Mouse (Mus musculus): ENCODE results near the gene Rgs5. TPM values are rescaled to one million over a fixed set of nuclear protein-coding genes. Genes with fewer than 3 reads are reported as not detected.

Gene Rgs5
- polyA plus RNA-seq, 1 experiment from 2014 or later = 15.4 TPM

DNA sequence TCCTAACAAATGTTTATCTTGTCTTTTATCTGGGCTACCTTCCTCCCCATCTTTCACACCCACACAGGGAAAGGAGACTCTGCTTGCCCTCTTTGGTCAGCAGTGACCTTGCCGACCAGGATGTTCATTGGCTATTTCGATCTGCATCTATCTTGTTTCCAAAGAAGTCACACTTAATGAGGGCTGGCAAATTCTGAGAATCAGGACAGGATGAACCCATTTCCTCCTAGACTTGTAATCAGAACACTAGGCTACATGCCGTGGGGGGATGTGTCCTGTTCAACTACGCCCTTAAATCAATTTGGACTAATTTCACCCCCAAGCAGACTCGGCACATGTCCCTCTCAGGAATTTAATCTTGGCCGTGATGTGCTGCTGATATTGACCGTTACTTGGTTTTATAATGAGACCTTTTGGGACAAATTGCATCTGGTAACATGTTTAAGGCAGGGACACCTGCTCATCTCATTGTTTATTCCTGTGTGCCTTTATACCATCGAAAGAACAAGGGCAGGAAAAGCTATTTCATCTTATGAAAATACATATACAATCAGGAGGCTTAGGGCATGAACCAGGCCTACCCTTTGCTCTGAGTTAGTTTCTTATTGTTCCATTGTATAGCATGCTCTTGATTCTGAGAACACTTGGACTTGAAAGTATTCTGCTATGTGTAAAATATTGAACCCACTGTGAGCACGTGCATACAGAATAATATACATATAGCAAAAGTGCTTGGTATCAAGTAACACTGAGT, 25.3 kb downstream of the Rgs5 start:
- Histone ChIP-seq H3K4me1 (replicated peaks) (no peaks in the 10 kb centered on the region), H3K9me3 (no peaks in the 10 kb centered on the region), H3K36me3 (no peaks in the 10 kb centered on the region), H3K4me2 (no peak overlapping the region), H3K9ac (no peak overlapping the region), H3K27me3 (no peaks in the 10 kb centered on the region), H3K27ac (replicated peaks) (no peak overlapping the region), H3K4me3 (no peak overlapping the region)
- WGBS = 77% methylated on average over 9 of the region's 9 CpGs
- ATAC-seq (ENCODE audit: low FRiP score, low read depth) = no peak

DNA sequence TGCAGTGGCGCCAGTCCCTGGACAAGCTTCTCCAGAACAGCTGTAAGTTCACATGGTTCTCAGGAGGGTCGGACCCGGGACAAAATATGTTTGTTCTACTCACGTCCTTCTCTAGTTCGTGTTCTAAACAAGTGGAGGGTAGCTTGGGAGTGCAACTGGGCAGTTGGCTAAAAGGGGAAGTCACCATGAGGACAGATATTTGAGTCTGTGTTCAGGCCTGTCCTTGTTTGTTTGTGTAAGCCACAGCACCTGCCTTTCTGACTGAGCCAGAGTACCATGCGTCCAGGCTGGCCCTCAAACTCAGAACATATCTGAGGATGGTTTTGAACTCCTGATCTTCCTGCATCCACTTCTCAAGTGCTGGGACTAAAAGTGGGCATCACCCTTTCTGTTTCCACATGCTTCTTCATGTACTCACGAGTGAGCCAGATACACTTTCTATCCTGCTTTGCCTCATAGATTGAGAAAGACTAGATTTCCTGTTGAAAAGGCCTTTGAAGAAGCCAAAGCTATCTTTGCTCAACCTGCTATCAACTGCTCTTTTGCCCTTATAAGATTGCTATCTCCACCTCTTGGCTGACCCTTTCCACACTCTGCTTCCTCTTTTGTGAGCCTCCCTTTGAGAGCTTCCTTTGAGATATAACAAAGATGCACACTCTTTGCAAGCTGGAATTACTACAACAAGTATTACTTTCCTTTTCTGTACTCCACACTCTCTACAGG, 27.6 kb downstream of the Rgs5 start:
- H3K4me1 ChIP-seq (replicated peaks) = no peaks in the 10 kb centered on the region
- no peaks in the 10 kb centered on the region for H3K36me3 ChIP-seq
- H3K4me2 ChIP-seq = no peak overlapping the region
- no peaks in the 10 kb centered on the region for H3K27me3 ChIP-seq
- WGBS = 89% methylated on average over 7 of the region's 7 CpGs
- H3K9me3 ChIP-seq = no peaks in the 10 kb centered on the region
- H3K9ac ChIP-seq = no peak overlapping the region
- no peak for ATAC-seq (ENCODE audit: low FRiP score, low read depth)
- no peak overlapping the region for H3K27ac ChIP-seq (replicated peaks)
- H3K4me3 ChIP-seq = no peak overlapping the region

DNA sequence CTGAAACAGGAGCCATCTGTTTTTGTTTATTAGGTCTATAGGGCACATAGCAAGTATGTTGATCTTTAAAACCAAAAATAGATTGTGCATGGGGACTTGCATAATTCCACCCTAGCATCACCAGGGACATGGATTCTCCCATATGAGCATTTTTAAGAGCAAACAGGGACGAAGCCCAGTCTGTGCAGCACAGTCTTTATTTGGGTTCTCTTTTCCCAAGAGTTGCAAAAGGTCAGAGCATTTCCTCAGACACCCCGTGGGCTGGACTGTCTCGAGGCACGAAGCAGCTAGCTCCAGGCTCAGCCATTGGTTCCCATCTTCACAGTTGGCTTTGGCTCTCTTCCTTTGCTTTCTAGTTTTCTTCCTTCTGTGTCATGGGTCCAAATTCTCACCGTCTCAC, 30.0 kb downstream of the Rgs5 start:
- no peak overlapping the region for H3K4me2 ChIP-seq
- ATAC-seq (ENCODE audit: low FRiP score, low read depth) = no peak
- no peaks in the 10 kb centered on the region for H3K4me1 ChIP-seq (replicated peaks)
- H3K27me3 ChIP-seq = no peaks in the 10 kb centered on the region
- no peak overlapping the region for H3K27ac ChIP-seq (replicated peaks)
- WGBS = 79% methylated on average over 5 of the region's 5 CpGs
- no peak overlapping the region for H3K9ac ChIP-seq
- H3K4me3 ChIP-seq = no peak overlapping the region
- no peaks in the 10 kb centered on the region for H3K36me3 ChIP-seq
- H3K9me3 ChIP-seq = no peaks in the 10 kb centered on the region

DNA sequence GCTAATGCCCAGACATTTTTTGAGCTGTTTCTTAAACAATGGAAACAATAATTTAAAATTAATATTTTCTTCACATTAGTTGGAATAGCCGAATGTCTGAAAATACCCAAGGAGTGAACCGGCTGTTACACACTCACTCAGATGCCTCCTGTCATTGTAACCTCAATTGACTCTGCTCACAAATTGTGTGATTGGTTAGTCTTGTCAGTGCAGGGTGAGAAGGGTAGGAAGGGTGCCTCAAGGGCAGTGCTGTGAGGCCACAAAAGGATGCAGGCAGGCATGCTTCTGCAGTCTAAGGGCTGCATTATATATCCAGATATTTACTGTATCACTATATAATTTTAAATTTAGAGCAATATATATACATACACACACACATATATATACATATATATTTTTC, 37.7 kb downstream of the Rgs5 start:
- H3K36me3 ChIP-seq = no peaks in the 10 kb centered on the region
- H3K4me2 ChIP-seq = no peak overlapping the region
- H3K4me1 ChIP-seq (replicated peaks) = no peaks in the 10 kb centered on the region
- no peak overlapping the region for H3K27ac ChIP-seq (replicated peaks)
- WGBS = 42% methylated on average over 2 of the region's 2 CpGs
- no peaks in the 10 kb centered on the region for H3K9me3 ChIP-seq
- no peaks in the 10 kb centered on the region for H3K27me3 ChIP-seq
- no peak for ATAC-seq (ENCODE audit: low FRiP score, low read depth)
- H3K4me3 ChIP-seq = no peak overlapping the region
- H3K9ac ChIP-seq = no peak overlapping the region

GRCm38 (mm10) chr1:169693537-169693936, 38.2 kb downstream of the Rgs5 start:
- H3K36me3 ChIP-seq = no peaks in the 10 kb centered on the region
- H3K9me3 ChIP-seq = no peaks in the 10 kb centered on the region
- 57% methylated on average over 3 of the region's 3 CpGs for WGBS
- H3K27me3 ChIP-seq = no peaks in the 10 kb centered on the region
- no peak for ATAC-seq (ENCODE audit: low FRiP score, low read depth)
- no peak overlapping the region for H3K27ac ChIP-seq (replicated peaks)
- no peak overlapping the region for H3K4me3 ChIP-seq
- H3K9ac ChIP-seq = no peak overlapping the region
- no peaks in the 10 kb centered on the region for H3K4me1 ChIP-seq (replicated peaks)
- no peak overlapping the region for H3K4me2 ChIP-seq

GRCm38 (mm10) chr1:169695356-169695755, 40.1 kb downstream of the Rgs5 start:
- WGBS = 93% methylated on average over 3 of the region's 3 CpGs
- H3K4me1 ChIP-seq (replicated peaks) = no peaks in the 10 kb centered on the region
- no peak overlapping the region for H3K4me3 ChIP-seq
- ATAC-seq (ENCODE audit: low FRiP score, low read depth) = no peak
- no peaks in the 10 kb centered on the region for H3K36me3 ChIP-seq
- no peak overlapping the region for H3K27ac ChIP-seq (replicated peaks)
- H3K27me3 ChIP-seq = no peaks in the 10 kb centered on the region
- no peak overlapping the region for H3K4me2 ChIP-seq
- no peak overlapping the region for H3K9ac ChIP-seq
- no peaks in the 10 kb centered on the region for H3K9me3 ChIP-seq

DNA sequence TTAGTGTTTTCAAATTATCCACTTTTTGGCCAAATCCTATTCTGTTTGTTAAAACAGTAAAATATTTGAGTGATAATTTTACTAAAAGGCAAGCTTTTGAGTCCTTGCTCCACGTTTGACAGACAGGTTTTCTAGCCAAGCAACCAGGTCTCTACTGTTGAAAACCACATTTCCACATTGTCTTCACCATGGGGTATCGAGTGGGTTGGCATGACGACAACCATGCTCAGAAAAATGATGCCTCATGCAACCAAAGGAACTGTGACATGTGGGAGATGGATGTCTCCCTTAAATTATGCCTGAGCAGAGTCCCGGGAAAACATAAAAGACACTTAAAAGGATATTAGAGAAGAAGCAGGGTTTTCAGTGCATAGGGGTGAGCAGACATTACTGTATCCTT, 41.9 kb downstream of the Rgs5 start:
- WGBS = 50% methylated on average over 4 of the region's 4 CpGs
- Histone ChIP-seq H3K36me3 (no peaks in the 10 kb centered on the region), H3K4me1 (replicated peaks) (no peaks in the 10 kb centered on the region), H3K9me3 (no peaks in the 10 kb centered on the region), H3K4me2 (no peak overlapping the region), H3K9ac (no peak overlapping the region), H3K4me3 (no peak overlapping the region), H3K27ac (replicated peaks) (no peak overlapping the region), H3K27me3 (no peaks in the 10 kb centered on the region)
- ATAC-seq (ENCODE audit: low FRiP score, low read depth) = no peak

DNA sequence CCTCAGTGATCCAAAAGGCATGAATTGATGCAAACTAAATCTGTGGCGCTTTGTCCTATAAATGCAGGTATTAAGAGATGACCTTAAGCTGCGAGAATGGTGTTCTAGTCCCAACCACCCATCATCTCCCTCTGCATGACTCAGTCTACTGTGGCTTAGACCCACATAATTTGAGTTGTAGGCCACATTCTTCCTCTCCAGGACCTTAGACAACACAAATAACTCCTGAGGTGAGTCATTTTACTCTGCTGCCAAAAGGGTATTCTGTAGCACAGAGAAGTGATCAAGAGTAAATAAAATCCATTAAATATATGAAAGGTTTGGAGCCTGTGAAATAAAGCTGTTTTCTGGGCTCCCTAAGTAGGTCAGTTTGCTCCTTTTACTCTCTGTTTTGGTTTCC, 43.9 kb downstream of the Rgs5 start:
- no peaks in the 10 kb centered on the region for H3K9me3 ChIP-seq
- H3K4me1 ChIP-seq (replicated peaks) = no peaks in the 10 kb centered on the region
- H3K36me3 ChIP-seq = no peaks in the 10 kb centered on the region
- ATAC-seq (ENCODE audit: low FRiP score, low read depth) = no peak
- no peak overlapping the region for H3K4me3 ChIP-seq
- 98% methylated on average over 2 of the region's 2 CpGs for WGBS
- no peak overlapping the region for H3K9ac ChIP-seq
- H3K4me2 ChIP-seq = no peak overlapping the region
- no peak overlapping the region for H3K27ac ChIP-seq (replicated peaks)
- no peaks in the 10 kb centered on the region for H3K27me3 ChIP-seq

DNA sequence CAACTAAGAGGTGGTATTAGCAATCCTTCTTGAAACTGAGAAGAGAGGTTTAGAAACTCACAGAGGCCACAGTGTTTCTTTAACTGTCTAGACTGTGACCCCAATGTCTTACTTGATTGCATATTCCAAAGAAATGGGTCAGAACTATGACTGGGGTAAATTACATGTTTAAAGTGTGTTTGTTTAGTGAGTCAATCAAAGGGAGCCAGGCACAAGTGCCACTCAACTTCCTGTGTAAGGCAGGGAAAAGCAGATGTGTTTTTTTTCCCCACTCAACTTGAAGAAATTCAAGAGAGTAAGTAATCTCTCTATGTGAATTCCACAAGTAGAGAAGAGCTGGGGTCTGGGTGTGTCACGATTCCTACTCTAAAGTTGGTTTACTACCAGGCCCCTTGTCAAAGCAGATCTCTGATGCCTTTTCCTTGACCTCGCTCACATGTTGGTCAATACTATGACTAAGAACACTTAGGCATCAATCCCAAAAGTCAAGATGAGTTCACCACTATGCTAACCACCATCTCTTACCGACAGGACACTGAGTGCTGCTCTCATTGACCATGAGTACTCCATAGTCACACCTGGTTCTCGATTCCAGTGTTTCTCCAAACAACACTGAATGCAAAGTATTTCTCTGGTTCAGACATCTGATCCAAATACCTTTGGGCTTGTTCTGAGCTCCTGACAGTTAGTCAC, 49.2 kb downstream of the Rgs5 start:
- Histone ChIP-seq H3K27ac (replicated peaks) (no peak overlapping the region), H3K4me3 (no peak overlapping the region), H3K27me3 (no peaks in the 10 kb centered on the region), H3K4me2 (no peak overlapping the region), H3K9ac (no peak overlapping the region), H3K4me1 (replicated peaks) (no peaks in the 10 kb centered on the region), H3K9me3 (no peaks in the 10 kb centered on the region), H3K36me3 (no peaks in the 10 kb centered on the region)
- ATAC-seq (ENCODE audit: low FRiP score, low read depth) = no peak
- 95% methylated on average over 4 of the region's 4 CpGs for WGBS

DNA sequence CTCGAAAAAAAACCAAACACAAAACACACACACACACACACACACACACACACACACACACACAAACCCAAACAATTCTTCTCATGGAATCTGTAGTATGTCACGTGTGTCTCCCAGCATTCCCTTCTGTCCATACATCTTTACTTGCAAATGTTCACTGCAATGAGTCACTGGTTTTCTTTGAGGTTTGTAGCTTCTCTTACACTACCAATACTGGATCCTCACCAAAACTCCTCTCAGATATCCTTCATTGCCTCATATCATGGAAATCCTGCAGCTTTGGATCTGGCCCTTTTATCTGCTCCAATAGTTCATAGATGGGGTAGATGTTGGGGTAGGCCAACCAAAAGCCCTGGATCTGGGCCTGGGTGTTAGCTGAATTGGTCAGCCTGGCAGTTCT, 66.5 kb downstream of the Rgs5 start:
- no peaks in the 10 kb centered on the region for H3K4me1 ChIP-seq (replicated peaks)
- H3K4me2 ChIP-seq = no peak overlapping the region
- no peak for ATAC-seq (ENCODE audit: low FRiP score, low read depth)
- H3K27me3 ChIP-seq = no peaks in the 10 kb centered on the region
- no peak overlapping the region for H3K27ac ChIP-seq (replicated peaks)
- no peak overlapping the region for H3K9ac ChIP-seq
- no peaks in the 10 kb centered on the region for H3K36me3 ChIP-seq
- no peak overlapping the region for H3K4me3 ChIP-seq
- WGBS = 80% methylated on average over 2 of the region's 2 CpGs
- H3K9me3 ChIP-seq = no peaks in the 10 kb centered on the region

DNA sequence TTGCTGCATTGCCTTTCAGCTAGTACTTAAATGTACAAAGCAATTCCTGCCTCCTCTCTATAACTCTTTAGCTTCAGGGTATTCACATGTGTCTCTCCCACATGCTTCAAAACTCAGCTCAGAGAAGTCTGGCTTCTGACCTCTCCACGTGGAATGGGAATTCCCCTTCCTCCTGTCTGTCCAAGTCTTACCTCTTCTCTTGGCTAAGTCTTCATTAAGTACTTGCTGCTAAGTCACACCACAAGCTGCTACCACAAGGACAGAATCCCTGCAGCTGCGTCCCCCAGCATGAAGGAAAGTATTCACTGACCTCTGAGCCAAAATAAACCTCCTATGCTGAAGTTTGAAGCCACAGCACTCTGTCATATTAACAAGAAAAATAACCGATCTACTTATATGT, 71.0 kb downstream of the Rgs5 start:
- 79% methylated on average over 3 of the region's 3 CpGs for WGBS
- Histone ChIP-seq H3K4me2 (no peak overlapping the region), H3K4me1 (replicated peaks) (no peaks in the 10 kb centered on the region), H3K9me3 (no peaks in the 10 kb centered on the region), H3K36me3 (no peaks in the 10 kb centered on the region), H3K27me3 (no peaks in the 10 kb centered on the region), H3K4me3 (no peak overlapping the region), H3K9ac (no peak overlapping the region), H3K27ac (replicated peaks) (no peak overlapping the region)
- ATAC-seq (ENCODE audit: low FRiP score, low read depth) = no peak

- no peak overlapping the region for H3K27ac ChIP-seq (replicated peaks)
- H3K4me2 ChIP-seq = no peak overlapping the region
- no peaks in the 10 kb centered on the region for H3K36me3 ChIP-seq
- no peak overlapping the region for H3K4me3 ChIP-seq
- H3K9ac ChIP-seq = no peak overlapping the region
- ATAC-seq (ENCODE audit: low FRiP score, low read depth) = no peak
- WGBS = 51% methylated on average over 7 of the region's 7 CpGs
- H3K9me3 ChIP-seq = no peaks in the 10 kb centered on the region
- no peaks in the 10 kb centered on the region for H3K4me1 ChIP-seq (replicated peaks)
- H3K27me3 ChIP-seq = no peaks in the 10 kb centered on the region
These were observed 75.3 kb downstream of the Rgs5 start for GRCm38 (mm10) chr1:169730599-169731100.
